Mouse (Mus musculus) common myeloid progenitor, adult 5-6 weeks (primary cell): Measurements from ENCODE around the gene Gm49373. TPM values are rescaled to one million over a fixed set of nuclear protein-coding genes. Genes with fewer than 3 reads are reported as not detected.
A peak's percentile ranks its signal among the peaks of the same experiment; 100 is the strongest.
"Not testable (repeated sequence)": the region's sequence is repeated elsewhere in the genome, so short reads cannot be mapped to it uniquely, and the experiment has no call there.

Experiments
- ATAC-seq: replicated peaks from 2 replicates; pipeline ENCODE4 v1.8.0; 2016; ENCODE audit warnings: low read depth, mild to moderate bottlenecking, moderate TSS enrichment, inconsistent platforms; ENCODE audit not compliant: poor library complexity, severe bottlenecking
- total RNA-seq: library from RNA; stranded (forward); fragments of 200-1000, 187-1606 nt; gene quantifications from 2 replicates; pipeline ENCODE4 v1.2.3, GENCODE M21; 2017

The Gm49373 gene
- total RNA-seq, 1 experiment from 2014 or later, result not detected

DNA sequence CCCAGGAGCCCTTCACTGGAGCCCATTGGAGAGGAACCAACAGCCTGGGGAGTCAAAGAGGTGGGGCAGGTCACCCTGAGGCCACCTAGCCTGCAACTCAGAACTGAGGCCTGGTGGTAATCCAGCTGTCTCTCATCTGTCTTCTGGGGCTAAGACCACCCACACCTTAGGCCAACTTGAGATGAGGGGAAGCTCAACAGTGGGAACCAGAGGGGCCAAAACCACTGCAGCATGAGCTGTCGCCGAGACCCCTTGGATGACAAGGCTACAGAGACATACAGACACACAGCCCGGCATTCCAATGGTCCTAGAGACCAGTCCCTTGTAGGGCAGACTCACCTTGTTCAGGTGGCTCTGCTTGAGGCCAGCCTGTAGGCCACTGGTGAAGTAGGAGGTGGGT is 2.7 kb upstream of the Gm49373 start:
- no peak for ATAC-seq

DNA sequence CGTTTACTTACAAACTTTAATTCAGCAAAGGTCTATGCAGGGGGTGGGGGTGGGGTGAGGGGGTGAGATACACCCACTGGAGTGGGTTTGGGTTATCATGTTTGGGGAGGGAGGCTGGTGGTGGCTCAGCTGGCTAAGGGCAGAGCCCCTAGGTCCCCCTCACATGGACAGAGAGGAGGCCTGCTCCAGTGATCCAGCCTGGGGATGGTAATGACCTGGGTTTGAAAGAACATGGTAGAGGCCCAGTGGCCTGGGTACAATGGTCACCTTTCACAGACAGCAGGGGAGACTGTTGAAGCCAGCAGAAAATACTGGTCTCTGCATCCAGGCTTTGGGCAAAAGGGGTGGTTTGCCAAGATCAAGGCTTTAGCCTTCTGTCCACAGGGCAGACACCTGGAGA is 1.3 kb upstream of the Gm49373 start:
- no peak for ATAC-seq

DNA sequence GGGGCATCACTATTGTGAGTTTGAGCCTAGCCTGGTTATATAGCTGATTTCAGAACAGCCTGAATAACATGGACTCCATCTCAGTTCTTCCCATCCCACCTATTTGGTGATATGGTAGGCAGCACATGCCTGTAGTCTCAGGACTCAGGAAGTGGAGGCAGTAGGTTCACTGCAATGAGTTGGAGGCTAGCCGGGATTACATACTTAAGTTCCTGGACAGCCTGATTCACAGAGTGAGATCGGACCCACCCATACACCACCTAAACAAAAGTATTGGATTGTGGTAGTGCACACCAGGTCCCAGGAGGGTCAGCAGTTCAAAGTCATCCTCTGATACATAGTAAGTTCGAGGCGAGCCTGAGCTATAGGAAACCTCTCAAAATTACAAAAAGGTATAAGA is 255 bp downstream of the Gm49373 start:
- ATAC-seq, result no peak

DNA sequence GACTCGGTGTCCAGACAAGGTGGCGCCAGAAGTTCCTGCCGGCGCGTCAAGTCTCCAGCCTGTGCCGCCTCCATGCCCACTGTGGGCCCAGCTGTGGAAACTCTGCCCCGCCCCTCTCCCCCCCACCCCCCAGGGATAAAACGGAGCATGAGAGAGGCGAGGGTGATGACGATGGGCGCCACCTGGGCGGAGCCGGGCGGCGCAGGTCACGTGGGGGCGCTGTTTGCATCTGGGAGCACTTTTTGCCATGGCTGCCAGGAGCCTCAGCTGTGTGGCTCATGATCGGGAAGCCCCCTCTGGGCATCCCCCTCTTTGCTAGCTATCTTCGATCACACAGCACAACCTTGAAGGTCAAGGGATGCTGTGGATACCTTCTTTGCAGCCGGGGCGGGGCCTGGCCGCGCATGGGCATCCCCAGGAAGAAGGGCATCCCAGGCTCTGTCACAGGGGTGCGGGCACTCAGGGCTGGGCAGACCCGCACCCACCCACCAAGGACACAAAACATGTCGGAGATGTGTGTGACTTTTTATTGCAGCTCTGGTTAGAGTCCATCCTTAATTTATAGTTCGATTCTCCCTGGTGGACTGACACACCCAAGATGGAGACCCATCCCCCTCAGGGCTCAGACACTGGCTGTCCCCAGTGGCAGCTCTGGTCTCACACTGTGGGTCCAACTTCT is 5.8 kb downstream of the Gm49373 start, which contains the start of gene Zglp1:
Gene Zglp1 (minus strand): TSS at position 88 of the 679 bp plus-strand sequence.
- ATAC-seq, result no peak

DNA sequence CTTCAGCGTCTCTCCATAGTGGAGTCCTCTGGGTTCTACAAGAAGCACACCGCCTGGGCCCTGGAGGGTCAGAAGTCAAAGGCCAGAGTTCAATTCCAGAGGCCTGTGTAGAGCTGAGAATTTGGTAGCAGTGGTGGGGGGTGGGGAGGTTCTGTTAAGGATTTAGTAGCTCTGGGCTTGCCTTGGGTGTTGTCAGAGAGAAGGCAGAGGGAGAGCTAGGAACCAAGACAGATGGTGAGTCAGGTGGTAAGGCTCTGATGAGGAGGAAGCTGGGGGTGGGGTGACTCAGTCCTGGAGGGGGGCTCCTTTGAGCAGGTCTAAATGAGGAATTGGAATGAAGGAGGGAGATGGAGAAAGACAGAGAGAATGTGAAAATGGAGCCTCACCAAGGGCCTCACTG is 10.0 kb downstream of the Gm49373 start:
- no peak for ATAC-seq

DNA sequence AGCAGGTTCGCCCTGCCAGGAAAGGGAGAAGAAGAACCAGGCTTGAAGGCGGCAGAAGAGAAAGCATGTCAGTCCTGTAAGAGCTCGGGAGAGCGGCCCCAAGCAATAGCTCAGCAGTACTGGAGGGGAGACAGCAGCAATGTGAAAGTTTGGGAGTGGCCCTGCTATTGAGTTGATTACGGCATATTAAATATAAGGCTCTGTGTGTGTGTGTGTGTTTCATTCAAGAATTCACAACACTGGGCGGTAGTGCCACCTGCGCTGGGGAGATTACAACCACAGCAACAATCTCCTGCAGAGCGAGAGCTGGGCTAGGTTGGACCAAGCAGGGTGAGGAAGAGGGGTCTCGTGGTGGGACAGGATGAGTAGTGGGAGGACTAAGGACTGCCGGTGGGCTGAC is 21.3 kb downstream of the Gm49373 start:
- peak; percentile 54; the same call in 1 of the 2 replicates for ATAC-seq

DNA sequence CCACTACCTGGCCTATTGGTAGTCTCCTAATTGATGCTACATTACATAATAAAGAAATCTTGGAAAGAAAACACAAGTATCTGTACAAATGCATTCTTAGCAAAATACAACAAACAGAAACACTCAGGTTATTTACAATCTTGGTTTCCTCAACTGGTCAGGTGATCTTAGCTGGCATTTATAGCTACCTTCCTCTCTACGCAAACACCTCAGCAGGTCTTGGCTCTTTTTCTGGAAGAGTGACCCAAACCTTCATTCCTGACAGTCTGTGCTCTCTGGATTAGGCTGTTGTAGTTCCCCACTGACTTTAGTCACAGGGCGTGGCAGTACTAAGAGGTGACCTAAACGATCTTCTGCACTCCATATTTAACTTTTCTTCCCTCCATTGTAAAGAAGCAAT is 27.7 kb downstream of the Gm49373 start:
- ATAC-seq, result no peak

DNA sequence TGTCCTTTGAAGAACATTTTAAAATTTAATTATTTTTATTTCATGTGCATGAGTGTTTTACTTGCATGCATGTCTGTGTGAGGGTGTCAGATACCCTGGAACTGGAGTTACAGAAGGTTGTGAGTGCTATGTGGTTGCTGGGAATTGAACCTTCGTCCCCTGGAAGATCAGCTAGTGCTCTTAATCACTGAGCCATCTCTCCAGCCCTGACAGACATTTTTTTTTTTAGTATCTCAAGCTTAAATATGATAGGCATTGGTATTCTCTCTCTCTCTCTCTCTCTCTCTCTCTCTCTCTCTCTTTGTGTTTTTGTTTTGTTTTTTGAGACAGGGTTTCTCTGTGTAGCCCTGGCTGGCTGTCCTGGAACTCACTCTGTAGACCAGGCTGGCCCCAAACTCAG is 28.1 kb downstream of the Gm49373 start:
- ATAC-seq, result not testable (repeated sequence)

DNA sequence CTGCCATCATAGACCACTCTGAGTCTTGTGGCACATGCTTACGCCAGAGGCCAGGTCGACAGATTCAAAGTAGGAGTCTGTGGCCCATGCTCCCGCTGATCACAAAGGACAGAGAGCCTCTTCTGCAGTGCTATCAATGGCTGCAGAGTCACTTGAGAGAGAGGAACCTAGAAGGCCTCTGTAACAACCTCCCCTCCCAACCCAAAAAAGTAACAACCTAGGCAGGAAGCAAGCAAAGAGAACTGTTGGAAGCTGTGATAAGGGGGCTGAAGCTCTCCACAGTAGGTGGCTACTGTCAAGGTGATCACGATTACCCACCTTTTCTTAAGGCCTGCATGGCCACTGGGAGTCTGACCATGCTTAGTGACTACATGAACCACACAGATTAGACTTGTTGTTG is 29.3 kb downstream of the Gm49373 start:
- no peak for ATAC-seq

DNA sequence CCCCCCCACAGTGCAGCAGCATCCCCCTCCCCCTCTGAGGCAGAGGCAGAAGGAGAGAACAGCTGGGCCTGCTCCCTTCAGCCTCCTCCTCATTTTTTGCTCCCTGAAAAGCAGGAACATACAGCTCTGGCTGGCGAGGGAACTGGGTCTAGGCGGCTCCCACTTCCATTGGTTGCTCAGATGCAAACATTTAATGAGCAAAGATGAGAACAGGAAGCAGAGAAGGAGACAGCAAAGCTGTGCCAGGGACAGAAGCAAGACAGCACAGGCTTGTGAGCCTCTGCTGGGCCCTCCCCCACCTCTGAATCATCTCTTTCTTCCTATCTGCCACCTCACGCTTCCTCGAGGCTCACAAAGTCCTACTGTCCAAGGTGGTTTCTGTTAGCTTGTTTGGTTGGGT is 31.6 kb downstream of the Gm49373 start:
- no peak for ATAC-seq

DNA sequence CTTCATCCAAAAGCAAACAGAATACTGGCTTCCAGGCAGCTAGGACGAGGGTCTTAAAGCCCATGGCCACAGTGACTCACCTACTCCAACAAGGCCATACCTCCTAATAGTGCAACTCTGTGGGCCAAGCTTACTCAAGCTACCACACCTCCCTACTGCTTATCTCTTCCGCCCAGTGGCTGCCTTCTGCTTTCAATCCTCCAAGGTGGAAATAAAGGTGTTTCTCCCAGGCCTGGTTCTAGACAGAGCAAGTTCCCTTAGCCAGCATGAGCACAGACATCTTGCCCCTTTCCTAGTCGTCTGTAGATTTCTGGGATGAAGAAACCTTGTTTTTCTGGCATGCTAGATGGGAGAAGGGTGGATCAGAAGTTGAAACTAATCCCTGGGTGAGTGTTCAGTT is 33.1 kb downstream of the Gm49373 start:
- ATAC-seq, result no peak

DNA sequence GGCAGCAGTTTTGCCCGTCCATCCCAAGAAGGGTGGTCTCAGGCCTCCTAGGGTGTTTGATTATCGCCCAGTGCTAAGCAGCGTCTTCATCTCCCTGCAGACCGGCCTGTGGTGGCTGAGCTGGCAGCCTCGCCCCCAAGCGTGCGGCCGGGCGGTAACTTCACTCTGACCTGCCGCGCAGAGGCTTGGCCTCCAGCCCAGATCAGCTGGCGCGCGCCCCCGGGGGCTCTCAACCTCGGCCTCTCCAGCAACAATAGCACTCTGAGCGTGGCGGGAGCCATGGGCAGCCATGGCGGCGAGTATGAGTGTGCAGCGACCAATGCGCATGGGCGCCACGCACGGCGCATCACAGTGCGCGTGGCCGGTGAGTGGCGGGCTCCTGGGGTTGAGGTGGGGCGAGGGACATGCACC is 35.4 kb downstream of the Gm49373 start:
- ATAC-seq, result no peak

DNA sequence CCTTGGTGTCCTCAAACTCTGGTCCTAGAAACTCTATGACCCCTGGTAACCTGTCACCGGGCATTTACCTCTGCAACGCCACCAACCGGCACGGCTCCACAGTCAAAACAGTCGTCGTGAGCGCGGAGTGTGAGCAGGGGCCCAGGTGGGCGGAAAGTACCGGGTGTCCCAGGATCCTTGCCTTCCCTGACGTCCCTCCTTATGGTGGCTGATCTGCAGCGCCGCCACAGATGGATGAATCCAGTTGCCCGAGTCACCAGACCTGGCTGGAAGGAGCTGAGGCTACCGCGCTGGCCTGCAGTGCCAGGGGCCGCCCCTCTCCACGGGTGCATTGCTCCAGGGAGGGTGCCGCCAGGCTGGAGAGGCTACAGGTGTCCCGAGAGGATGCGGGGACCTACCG is 36.2 kb downstream of the Gm49373 start:
- no peak for ATAC-seq

DNA sequence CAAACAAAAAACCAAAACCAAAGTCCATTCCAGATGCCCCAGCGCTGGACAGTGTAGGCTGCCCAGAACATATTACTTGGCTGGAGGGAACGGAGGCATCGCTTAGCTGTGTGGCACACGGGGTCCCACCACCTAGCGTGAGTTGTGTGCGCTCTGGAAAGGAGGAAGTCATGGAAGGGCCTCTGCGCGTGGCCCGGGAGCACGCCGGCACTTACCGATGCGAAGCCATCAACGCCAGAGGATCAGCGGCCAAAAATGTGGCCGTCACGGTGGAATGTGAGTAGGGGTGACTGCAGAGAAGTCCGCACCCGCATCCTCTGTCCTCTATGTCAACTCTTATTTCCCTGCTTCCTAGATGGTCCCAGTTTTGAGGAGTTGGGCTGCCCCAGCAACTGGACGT is 36.7 kb downstream of the Gm49373 start:
- ATAC-seq, result no peak

DNA sequence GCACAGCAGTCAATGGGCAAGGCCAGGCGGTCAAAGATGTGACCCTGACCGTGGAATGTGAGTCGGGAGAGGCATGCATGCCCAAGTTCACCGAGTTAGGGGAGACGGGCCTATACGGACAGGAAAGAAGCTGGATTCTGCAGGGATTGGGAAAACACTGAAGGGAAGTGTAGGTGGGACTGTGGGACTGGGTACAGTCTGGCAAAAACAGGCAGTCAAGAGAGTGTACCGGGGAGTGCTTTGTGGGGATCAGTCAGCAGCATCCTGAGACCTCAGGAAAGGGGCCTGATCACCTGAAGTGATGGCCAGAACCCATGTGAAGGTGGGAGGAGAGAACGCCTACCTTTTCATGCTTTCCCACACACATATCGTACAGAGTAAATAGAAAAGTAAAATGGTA is 37.3 kb downstream of the Gm49373 start:
- no peak for ATAC-seq

DNA sequence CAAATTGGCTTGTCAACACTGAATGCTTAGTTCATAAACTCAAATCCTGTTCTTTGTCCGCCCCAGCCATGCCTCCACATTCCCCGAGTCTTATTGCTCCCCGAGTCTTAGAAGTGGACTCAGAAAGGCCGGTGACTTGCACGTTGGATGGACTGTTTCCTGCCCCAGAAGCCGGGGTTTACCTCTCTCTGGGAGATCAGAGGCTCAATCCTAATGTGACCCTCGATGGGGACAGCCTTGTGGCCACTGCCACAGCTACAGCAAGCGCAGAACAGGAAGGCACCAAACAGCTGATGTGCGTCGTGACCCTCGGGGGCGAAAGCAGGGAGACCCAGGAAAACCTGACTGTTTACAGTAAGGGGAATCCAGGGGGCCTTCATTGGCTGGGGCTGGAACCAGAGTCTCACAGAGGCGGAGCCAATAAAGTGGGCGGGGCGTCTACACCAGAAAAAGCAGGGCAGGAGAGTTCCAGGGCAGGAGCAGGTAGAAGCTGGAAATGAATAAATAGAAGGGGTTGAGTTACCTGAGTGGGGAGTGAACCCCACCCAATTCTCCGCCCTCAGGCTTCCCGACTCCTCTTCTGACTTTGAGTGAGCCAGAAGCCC is 38.3 kb downstream of the Gm49373 start:
- ATAC-seq, result no peak

DNA sequence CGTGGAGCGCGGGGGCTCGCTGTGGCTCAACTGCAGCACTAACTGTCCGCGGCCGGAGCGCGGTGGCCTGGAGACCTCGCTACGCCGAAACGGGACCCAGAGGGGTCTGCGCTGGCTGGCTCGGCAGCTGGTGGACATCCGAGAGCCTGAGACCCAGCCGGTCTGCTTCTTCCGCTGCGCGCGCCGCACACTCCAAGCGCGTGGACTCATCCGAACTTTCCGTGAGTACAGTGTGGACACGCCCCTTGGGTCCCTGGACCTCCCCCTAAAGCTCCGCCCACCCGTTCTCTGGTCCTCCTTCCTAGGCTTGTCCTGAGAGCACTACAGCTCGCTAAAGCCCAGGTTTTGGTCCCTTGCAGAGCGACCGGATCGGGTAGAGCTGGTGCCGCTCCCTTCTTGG is 39.8 kb downstream of the Gm49373 start:
- peak; percentile 37 for ATAC-seq

DNA sequence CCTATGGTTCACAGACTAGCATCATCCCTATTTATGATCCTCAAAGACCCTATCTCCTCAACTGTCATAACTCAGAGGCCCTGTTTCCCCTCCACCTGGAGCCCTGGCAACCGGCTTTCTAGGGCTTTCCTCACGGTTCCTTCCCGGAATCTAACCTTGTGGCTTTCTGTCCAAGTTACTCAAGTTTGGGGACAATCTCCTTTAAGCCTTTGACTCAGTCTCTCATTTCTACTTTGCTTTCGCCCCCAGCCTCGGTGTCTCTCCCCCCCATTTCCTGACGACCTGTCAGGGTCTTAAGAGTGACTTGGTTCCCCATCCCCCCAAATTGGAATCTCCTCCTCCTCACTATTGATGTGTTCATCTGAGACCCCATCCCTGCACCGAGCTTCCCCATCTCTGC is 40.4 kb downstream of the Gm49373 start:
- no peak for ATAC-seq

DNA sequence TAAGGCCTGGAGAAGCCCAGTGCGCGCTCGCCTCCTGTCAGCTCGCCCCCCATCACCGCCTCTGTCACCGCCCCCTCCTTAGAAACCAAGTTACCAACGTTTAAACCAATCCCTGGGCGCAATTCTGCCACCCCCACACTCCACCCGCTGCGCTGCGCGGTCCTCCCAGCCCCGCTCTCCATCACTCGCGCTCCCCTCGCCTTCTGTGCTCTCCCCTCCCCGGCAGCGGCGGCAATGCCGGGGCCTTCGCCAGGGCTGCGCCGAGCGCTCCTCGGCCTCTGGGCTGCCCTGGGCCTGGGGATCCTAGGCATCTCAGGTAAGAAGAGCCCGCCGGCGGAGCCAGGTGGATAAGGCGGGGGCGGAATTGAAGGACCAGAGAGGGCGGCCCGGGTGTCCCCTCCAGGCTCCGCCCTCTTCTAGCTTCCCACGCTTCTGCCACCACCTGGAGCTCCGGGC is 41.0 kb downstream of the Gm49373 start, which contains the start of gene Icam5:
Gene Icam5 (plus strand): TSS at position 178 of the 456 bp plus-strand sequence.
- ATAC-seq, result no peak

DNA sequence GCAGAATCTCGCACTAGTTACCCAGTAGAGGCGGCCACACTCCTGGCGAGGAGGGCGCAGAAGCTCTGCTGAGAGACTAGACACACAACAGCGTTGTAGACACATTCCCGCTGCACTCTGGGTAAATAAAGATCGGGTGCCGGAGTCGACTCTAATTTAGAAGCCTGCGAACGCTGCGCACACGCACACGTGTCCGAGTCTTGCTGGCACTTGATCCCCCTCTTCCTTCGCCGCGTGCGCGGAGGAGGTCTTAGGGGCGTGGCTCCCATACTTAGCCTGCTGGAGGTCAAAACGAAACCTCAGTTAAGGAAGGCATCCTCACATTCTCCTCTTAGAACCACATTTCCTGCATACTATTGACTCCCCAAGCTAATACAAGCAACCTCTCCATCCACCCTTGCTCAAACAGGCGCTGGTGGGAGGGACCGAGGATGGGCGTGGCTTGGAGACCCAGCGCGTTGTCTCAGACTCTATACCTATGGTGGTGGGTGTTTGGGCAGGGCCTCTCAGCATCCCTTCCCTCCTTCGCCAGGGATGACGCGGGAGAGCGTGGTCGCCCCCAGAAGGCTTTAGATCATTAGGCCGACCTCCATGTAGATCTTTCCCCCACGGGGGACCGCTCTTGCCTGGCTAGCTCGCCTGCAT is 41.5 kb downstream of the Gm49373 start:
- peak; percentile 19 for ATAC-seq

DNA sequence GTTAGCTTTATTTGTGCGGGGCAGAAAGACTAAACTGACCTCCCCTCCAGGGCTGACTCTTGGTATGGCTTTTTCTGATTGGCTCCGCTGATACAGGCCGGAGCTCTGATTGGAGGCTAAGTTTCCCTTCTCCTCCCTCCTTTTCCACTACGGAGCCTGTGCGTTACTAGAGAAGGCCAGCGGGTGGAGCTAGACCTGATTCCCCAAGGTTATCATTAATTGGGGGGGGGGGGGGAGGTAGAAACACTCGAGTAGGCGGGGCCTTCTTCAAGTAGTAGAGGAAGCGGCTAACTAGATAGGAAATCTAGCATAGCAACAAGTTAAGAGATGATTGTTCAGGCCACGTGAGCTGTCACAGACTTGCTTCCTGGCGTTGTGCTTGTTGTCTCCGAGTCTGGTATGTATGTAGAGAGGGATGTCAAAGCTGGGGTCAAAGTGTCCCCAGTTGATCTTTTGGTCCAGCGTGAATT is 42.1 kb downstream of the Gm49373 start:
- ATAC-seq, result peak; percentile 65
